Mouse (Mus musculus) thymus, adult 2 months (tissue): ENCODE data around the gene Gsx2.

Experiments
- CTCF ChIP-seq: fragments of 200-500 bp; IDR thresholded peaks from 2 replicates; pipeline ENCODE4 v1.5.1; 2012; ENCODE audit warnings: mild to moderate bottlenecking, control low read depth, low read length, moderate library complexity, borderline replicate concordance; ENCODE audit not compliant: control insufficient read depth, poor library complexity, insufficient read depth; ENCODE audit errors: extremely low read depth
- POLR2A ChIP-seq: fragments of 200-500 bp; IDR thresholded peaks from 2 replicates; pipeline ENCODE4 v1.6.1; 2012; ENCODE audit warnings: mild to moderate bottlenecking, low read length, control low read depth, moderate library complexity; ENCODE audit not compliant: control insufficient read depth, poor library complexity, insufficient read depth; ENCODE audit errors: extremely low read depth

- no peak for TF ChIP-seq CTCF
- TF ChIP-seq POLR2A: no peak
These were observed 36.1 kb upstream of the Gsx2 start for GRCm38 (mm10) chr5:75039307-75039706.
